In the genomic region with DNA sequence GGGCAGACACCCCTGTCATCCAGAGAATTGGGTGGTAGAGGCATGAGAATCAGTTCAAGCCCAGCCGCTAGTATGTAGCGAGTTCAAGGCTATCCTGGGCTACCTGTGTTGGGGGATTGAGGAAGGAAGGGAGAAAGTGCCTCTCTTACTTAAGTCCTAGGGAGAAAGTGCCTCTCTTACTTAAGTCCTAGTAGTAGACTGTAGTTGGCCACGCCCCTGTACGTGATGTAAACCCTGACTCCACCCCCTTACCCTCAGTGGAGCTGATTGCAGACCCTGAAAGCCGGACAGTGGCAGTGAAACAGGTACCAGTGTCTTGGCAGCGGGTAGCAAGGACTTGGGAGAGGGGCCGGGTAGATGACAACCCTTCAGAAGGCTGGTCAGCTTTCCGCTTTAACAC, we compare ENCODE assay signal across 8 mouse cellular contexts. TPM values are rescaled to one million over a fixed set of nuclear protein-coding genes. Genes with fewer than 3 reads are reported as not detected.
A peak's percentile ranks its signal among the peaks of the same experiment; 100 is the strongest.
DNase-seq lines count a peak whose midpoint lies in the region; ATAC-seq lines count a peak whose summit lies in the region.

No protein-coding gene starts in this region.

- H3K4me3 ChIP-seq in heart, embryonic 10.5 days: peak overlapping the region; percentile 97
- peak overlapping the region; percentile 91 for H3K4me3 ChIP-seq in hindbrain, embryonic 10.5 days
- H3K4me3 ChIP-seq in liver, embryonic 12.5 days: peak overlapping the region; percentile 86
- H3K4me3 ChIP-seq in neural tube, embryonic 13.5 days: peak overlapping the region; percentile 73

- 0 out of 2 replicates have a peak, but pooled peaks have one; percentile 8 for ATAC-seq in liver, embryonic 12.5 days
- no peak for ATAC-seq in neural tube, embryonic 13.5 days (ENCODE audit: low read depth)
- ATAC-seq in inflammation-experienced regulatory T-cells, adult 6 months: no peak

- WGBS in heart, embryonic 10.5 days: 24% methylated on average over 8 of the region's 8 CpGs
- 28% methylated on average over 8 of the region's 8 CpGs for WGBS in hindbrain, embryonic 10.5 days
- WGBS in liver, embryonic 12.5 days (ENCODE audit: insufficient replicate concordance): 20% methylated on average over 8 of the region's 8 CpGs
- 29% methylated on average over 8 of the region's 8 CpGs for WGBS in neural tube, embryonic 13.5 days

- intact Hi-C loops in heart, postnatal 36 days (cut with DNase I): loop anchor here (5.0 kb wide), 1 partner anchor 39 kb away; the partner anchor contains the start of gene Fuz

- no peak for DNase-seq in heart, embryonic 10.5 days (ENCODE audit: low spot score)
- DNase-seq in heart, postnatal 36 days: no peak
- DNase-seq in c-Kit-negative CD71-positive TER-119-positive erythroid progenitor cells, embryonic 14.5 days (ENCODE audit: low read depth, low spot score): peak; percentile 77
- no peak for DNase-seq in hindbrain, embryonic 10.5 days (ENCODE audit: low spot score)
- no peak for DNase-seq in ovary, adult 18-20 months (ENCODE audit: low spot score)

- H3K9me3 ChIP-seq in heart, embryonic 10.5 days: no peaks in the 10 kb centered on the region
- no peaks in the 10 kb centered on the region for H3K9me3 ChIP-seq in hindbrain, embryonic 10.5 days
- no peaks in the 10 kb centered on the region for H3K9me3 ChIP-seq in liver, embryonic 12.5 days (replicated peaks)
- H3K9me3 ChIP-seq in neural tube, embryonic 13.5 days: no peaks in the 10 kb centered on the region

- H3K27ac ChIP-seq in heart, embryonic 10.5 days: peak overlapping the region; percentile 93
- H3K27ac ChIP-seq in hindbrain, embryonic 10.5 days: peak overlapping the region; percentile 95
- peak overlapping the region; percentile 97 for H3K27ac ChIP-seq in liver, embryonic 12.5 days
- peak overlapping the region; percentile 95 for H3K27ac ChIP-seq in neural tube, embryonic 13.5 days (replicated peaks)

- peak overlapping the region; percentile 90 for H3K9ac ChIP-seq in liver, embryonic 12.5 days
- peak overlapping the region; percentile 93 for H3K9ac ChIP-seq in neural tube, embryonic 13.5 days

- H3K27me3 ChIP-seq in heart, embryonic 10.5 days (ENCODE audit: insufficient read depth, poor library complexity, severe bottlenecking): no peaks in the 10 kb centered on the region
- H3K27me3 ChIP-seq in hindbrain, embryonic 10.5 days (ENCODE audit: insufficient read depth, poor library complexity, severe bottlenecking): no peaks in the 10 kb centered on the region
- no peaks in the 10 kb centered on the region for H3K27me3 ChIP-seq in liver, embryonic 12.5 days (replicated peaks)
- H3K27me3 ChIP-seq in neural tube, embryonic 13.5 days: no peaks in the 10 kb centered on the region

- H3K36me3 ChIP-seq in heart, embryonic 10.5 days: peaks cover 37% of the 10 kb centered on the region
- H3K36me3 ChIP-seq in hindbrain, embryonic 10.5 days: peaks cover 47% of the 10 kb centered on the region
- peaks cover 41% of the 10 kb centered on the region for H3K36me3 ChIP-seq in liver, embryonic 12.5 days
- peaks cover 25% of the 10 kb centered on the region for H3K36me3 ChIP-seq in neural tube, embryonic 13.5 days

- peaks cover 64% of the 10 kb centered on the region for H3K4me1 ChIP-seq in heart, embryonic 10.5 days
- peaks cover 80% of the 10 kb centered on the region for H3K4me1 ChIP-seq in hindbrain, embryonic 10.5 days (replicated peaks)
- peaks cover 68% of the 10 kb centered on the region for H3K4me1 ChIP-seq in liver, embryonic 12.5 days
- peaks cover 67% of the 10 kb centered on the region for H3K4me1 ChIP-seq in neural tube, embryonic 13.5 days (replicated peaks)

- peak overlapping the region; percentile 89 for H3K4me2 ChIP-seq in liver, embryonic 12.5 days
- peak overlapping the region; percentile 97 for H3K4me2 ChIP-seq in neural tube, embryonic 13.5 days

RNA-seq across cellular contexts. Expression of gene Pnkp, which starts 1.0 kb away (rescaled TPM):
- polyA plus RNA-seq in heart, embryonic 10.5 days (2016; fragmentation: Nextera tagmentation; extraction: Ambion mirVana): 28.5 and 29.7 TPM in 2 replicates
- total RNA-seq in heart, postnatal 36 days (2021): 10 to 100 TPM; 18.6 to 21.1 TPM
- 36.3 and 40.2 TPM in 2 replicates for polyA plus RNA-seq in hindbrain, embryonic 10.5 days (2016; fragmentation: Nextera tagmentation; extraction: Ambion mirVana)
- polyA plus RNA-seq in liver, embryonic 12.5 days (2016; fragmentation: Nextera tagmentation; extraction: Ambion mirVana): 26.1 and 26.7 TPM in 2 replicates
- polyA plus RNA-seq in neural tube, embryonic 13.5 days (2015; fragmentation: Nextera tagmentation; extraction: Ambion mirVana): 30.2 and 31.6 TPM in 2 replicates
- polyA plus RNA-seq in inflammation-experienced regulatory T-cells, adult 6 months (2017; shearing (Covaris generic)): 10 to 100 TPM; 43.2 to 49.7 (median 46.8) TPM

RNA-seq across cellular contexts. Expression of gene Tbc1d17, which starts 9.0 kb away (rescaled TPM):
- 56.9 and 67.3 TPM in 2 replicates for polyA plus RNA-seq in heart, embryonic 10.5 days (2016; fragmentation: Nextera tagmentation; extraction: Ambion mirVana)
- 10 to 100 TPM; 58.1 to 59.1 TPM for total RNA-seq in heart, postnatal 36 days (2021)
- polyA plus RNA-seq in hindbrain, embryonic 10.5 days (2016; fragmentation: Nextera tagmentation; extraction: Ambion mirVana): 77.1 and 91.1 TPM in 2 replicates
- polyA plus RNA-seq in liver, embryonic 12.5 days (2016; fragmentation: Nextera tagmentation; extraction: Ambion mirVana): 34.4 and 39.6 TPM in 2 replicates
- 94.0 and 101 TPM in 2 replicates for polyA plus RNA-seq in neural tube, embryonic 13.5 days (2015; fragmentation: Nextera tagmentation; extraction: Ambion mirVana)
- 10 to 100 TPM; 43.9 to 66.0 (median 60.6) TPM for polyA plus RNA-seq in inflammation-experienced regulatory T-cells, adult 6 months (2017; shearing (Covaris generic))

RNA-seq across cellular contexts. Expression of gene Akt1s1, which starts 9.1 kb away (rescaled TPM):
- 102 and 103 TPM in 2 replicates for polyA plus RNA-seq in heart, embryonic 10.5 days (2016; fragmentation: Nextera tagmentation; extraction: Ambion mirVana)
- total RNA-seq in heart, postnatal 36 days (2021): 10 to 100 TPM; 73.6 to 75.4 TPM
- polyA plus RNA-seq in hindbrain, embryonic 10.5 days (2016; fragmentation: Nextera tagmentation; extraction: Ambion mirVana): 81.7 and 93.3 TPM in 2 replicates
- polyA plus RNA-seq in liver, embryonic 12.5 days (2016; fragmentation: Nextera tagmentation; extraction: Ambion mirVana): 42.7 and 45.3 TPM in 2 replicates
- 89.7 and 99.0 TPM in 2 replicates for polyA plus RNA-seq in neural tube, embryonic 13.5 days (2015; fragmentation: Nextera tagmentation; extraction: Ambion mirVana)
- polyA plus RNA-seq in inflammation-experienced regulatory T-cells, adult 6 months (2017; shearing (Covaris generic)): 1 to 10 TPM; 1.1 to 4.5 (median 3.7) TPM

RNA-seq across cellular contexts. Expression of gene Ptov1, which starts 11.7 kb away (rescaled TPM):
- 258 and 316 TPM in 2 replicates for polyA plus RNA-seq in heart, embryonic 10.5 days (2016; fragmentation: Nextera tagmentation; extraction: Ambion mirVana)
- total RNA-seq in heart, postnatal 36 days (2021): 100 to 1,000 TPM; 158 to 183 TPM
- 478 and 579 TPM in 2 replicates for polyA plus RNA-seq in hindbrain, embryonic 10.5 days (2016; fragmentation: Nextera tagmentation; extraction: Ambion mirVana)
- 114 and 121 TPM in 2 replicates for polyA plus RNA-seq in liver, embryonic 12.5 days (2016; fragmentation: Nextera tagmentation; extraction: Ambion mirVana)
- 471 and 515 TPM in 2 replicates for polyA plus RNA-seq in neural tube, embryonic 13.5 days (2015; fragmentation: Nextera tagmentation; extraction: Ambion mirVana)
- 1 to 10 TPM; 1.9 to 5.6 (median 3.2) TPM for polyA plus RNA-seq in inflammation-experienced regulatory T-cells, adult 6 months (2017; shearing (Covaris generic))

RNA-seq across cellular contexts. Expression of gene Med25, which starts 34.6 kb away (rescaled TPM):
- polyA plus RNA-seq in heart, embryonic 10.5 days (2016; fragmentation: Nextera tagmentation; extraction: Ambion mirVana): 90.5 and 95.6 TPM in 2 replicates
- total RNA-seq in heart, postnatal 36 days (2021): 10 to 100 TPM; 76.9 to 81.1 TPM
- 187 and 223 TPM in 2 replicates for polyA plus RNA-seq in hindbrain, embryonic 10.5 days (2016; fragmentation: Nextera tagmentation; extraction: Ambion mirVana)
- 60.4 and 61.0 TPM in 2 replicates for polyA plus RNA-seq in liver, embryonic 12.5 days (2016; fragmentation: Nextera tagmentation; extraction: Ambion mirVana)
- polyA plus RNA-seq in neural tube, embryonic 13.5 days (2015; fragmentation: Nextera tagmentation; extraction: Ambion mirVana): 134 and 138 TPM in 2 replicates
- polyA plus RNA-seq in inflammation-experienced regulatory T-cells, adult 6 months (2017; shearing (Covaris generic)): 10 to 100 TPM in 2 of 3 experiments, 1 to 10 TPM in 1; 7.1 to 14.1 (median 11.1) TPM
